Mouse (Mus musculus): ENCODE data around the gene Ghrl. TPM values are rescaled to one million over a fixed set of nuclear protein-coding genes. Genes with fewer than 3 reads are reported as not detected.
"Not testable (repeated sequence)": the region's sequence is repeated elsewhere in the genome, so short reads cannot be mapped to it uniquely, and the experiment has no call there.

Ghrl gene
- total RNA-seq, 4 experiments from 2014 or later = not detected

GRCm38 (mm10) chr6:113696582-113697221, 23.0 kb downstream of the Ghrl start, which contains the start of gene Tatdn2:
Gene Tatdn2 (plus strand): TSS chr6:113697050.
- peak; percentile 96 for DNase-seq (ENCODE audit: low spot score)

- no peak for DNase-seq (ENCODE audit: low spot score)
Observed at GRCm38 (mm10) chr6:113695766-113696355, 23.8 kb downstream of the Ghrl start.

- DNase-seq (ENCODE audit: low spot score) = no peak
Observed at GRCm38 (mm10) chr6:113695203-113695602, 24.5 kb downstream of the Ghrl start.

- no peak for DNase-seq (ENCODE audit: low spot score)
Observed at GRCm38 (mm10) chr6:113693377-113693776, 26.3 kb downstream of the Ghrl start.

GRCm38 (mm10) chr6:113692661-113693133, 27.0 kb downstream of the Ghrl start:
- no peak for DNase-seq (ENCODE audit: low spot score)

GRCm38 (mm10) chr6:113691084-113691462, 28.6 kb downstream of the Ghrl start:
- DNase-seq (ENCODE audit: low spot score) = no peak

- DNase-seq (ENCODE audit: low spot score) = peak; percentile 33
Observed at GRCm38 (mm10) chr6:113690400-113691083, 29.1 kb downstream of the Ghrl start.

- no peak for DNase-seq (ENCODE audit: low spot score)
Observed at GRCm38 (mm10) chr6:113690008-113690399, 29.7 kb downstream of the Ghrl start.

GRCm38 (mm10) chr6:113686551-113687125, 33.0 kb downstream of the Ghrl start:
- no peak for DNase-seq (ENCODE audit: low spot score)

- DNase-seq (ENCODE audit: low spot score) = no peak
Observed at GRCm38 (mm10) chr6:113683081-113683825, 36.4 kb downstream of the Ghrl start.

GRCm38 (mm10) chr6:113681271-113681670, 38.4 kb downstream of the Ghrl start:
- DNase-seq (ENCODE audit: low spot score) = peak; percentile 87

- no peak for DNase-seq (ENCODE audit: low spot score)
Observed at GRCm38 (mm10) chr6:113679993-113680566, 39.6 kb downstream of the Ghrl start.

- DNase-seq (ENCODE audit: low spot score) = no peak
Observed at GRCm38 (mm10) chr6:113678246-113679012, 41.3 kb downstream of the Ghrl start.

GRCm38 (mm10) chr6:113677070-113677734, 42.5 kb downstream of the Ghrl start:
- no peak for DNase-seq (ENCODE audit: low spot score)

GRCm38 (mm10) chr6:113675991-113676390, 43.7 kb downstream of the Ghrl start:
- no peak for DNase-seq (ENCODE audit: low spot score)

GRCm38 (mm10) chr6:113675234-113675633, 44.4 kb downstream of the Ghrl start:
- no peak for DNase-seq (ENCODE audit: low spot score)

- no peak for DNase-seq (ENCODE audit: low spot score)
Observed at GRCm38 (mm10) chr6:113672989-113673388, 46.7 kb downstream of the Ghrl start.

- DNase-seq (ENCODE audit: low spot score) = not testable (repeated sequence)
Observed at GRCm38 (mm10) chr6:113672029-113672428, 47.7 kb downstream of the Ghrl start.

GRCm38 (mm10) chr6:113669821-113670220, 49.9 kb downstream of the Ghrl start:
- no peak for DNase-seq (ENCODE audit: low spot score)

Measured in heart, adult 8-10 months (tissue).